Mouse (Mus musculus) adrenal gland, postnatal 4 days (tissue): ENCODE results near the gene Khk. TPM values are rescaled to one million over a fixed set of nuclear protein-coding genes. Genes with fewer than 3 reads are reported as not detected.

Experiments
- DNase-seq, 2 experiments: peaks; one replicate each; pipeline ENCODE4 v3.0.0; 2021 to 2022; ENCODE audit warnings: low spot score in 2 of 2, mixed read lengths in 2 of 2
- total RNA-seq, 2 experiments: library from RNA; stranded (reverse); gene quantifications; 2 replicates each; pipeline ENCODE4 v1.2.3; 2021

The Khk gene
- total RNA-seq, 2 experiments from 2014 or later = 57.2 to 64.8 TPM

- no peak for DNase-seq
Observed at GRCm38 (mm10) chr5:30966189-30966588, 45.0 kb downstream of the Khk start.

GRCm38 (mm10) chr5:30968416-30968815 is 47.2 kb downstream of the Khk start, which contains the start of gene Tcf23:
Tcf23 (plus strand) TSS chr5:30968662.
- DNase-seq = no peak

- DNase-seq = no peak
Observed at GRCm38 (mm10) chr5:30969440-30969839, 48.2 kb downstream of the Khk start.

- no peak for DNase-seq
Observed at GRCm38 (mm10) chr5:30974870-30975656, 53.8 kb downstream of the Khk start.

Other genes with a start within 250 kb of the Khk start
- 10 to 100 TPM; 10.8 to 16.0 TPM for gene Dpysl5, start 209.9 kb upstream of the Khk start, total RNA-seq
- 10 to 100 TPM; 43.3 to 47.1 TPM for gene Mapre3, start 106.8 kb upstream of the Khk start, total RNA-seq
- gene Tmem214, start 53.4 kb upstream of the Khk start, total RNA-seq = 10 to 100 TPM; 61.2 to 63.4 TPM
- gene Agbl5, start 32.7 kb upstream of the Khk start, total RNA-seq = 10 to 100 TPM; 26.8 to 30.6 TPM
- gene Ost4, start 13.6 kb upstream of the Khk start, total RNA-seq = 100 to 1,000 TPM; 196 to 201 TPM
- 100 to 1,000 TPM; 100 to 114 TPM for gene Emilin1, start 8.0 kb upstream of the Khk start, total RNA-seq
- gene Cgref1, start 24.2 kb downstream of the Khk start, total RNA-seq = 1 to 10 TPM; 3.5 to 6.0 TPM
- gene Preb, start 38.9 kb downstream of the Khk start, total RNA-seq = 100 to 1,000 TPM; 131 to 135 TPM
- under 1 TPM; 0.81 to 0.85 TPM for gene Tcf23, start 47.2 kb downstream of the Khk start, total RNA-seq
- gene Atraid, start 126.9 kb downstream of the Khk start, total RNA-seq = 100 to 1,000 TPM; 109 to 115 TPM
- gene Slc5a6, start 127.5 kb downstream of the Khk start, total RNA-seq = 10 to 100 TPM; 18.8 to 20.9 TPM
- 10 to 100 TPM; 33.0 to 40.2 TPM for gene Cad, start 133.3 kb downstream of the Khk start, total RNA-seq
- gene Dnajc5g, start 184.9 kb downstream of the Khk start, total RNA-seq = not detected
- under 1 TPM; 0.34 to 0.50 TPM for gene Slc30a3, start 186.8 kb downstream of the Khk start, total RNA-seq
- 1 to 10 TPM; 1.8 to 4.2 TPM for gene Trim54, start 195.3 kb downstream of the Khk start, total RNA-seq
- gene Ucn, start 217.4 kb downstream of the Khk start, total RNA-seq = not detected
- 10 to 100 TPM; 51.9 to 52.7 TPM for gene Mpv17, start 232.8 kb downstream of the Khk start, total RNA-seq